Mouse (Mus musculus) CH12.LX (cell line): ENCODE results near the gene Plekhg6. TPM values are rescaled to one million over a fixed set of nuclear protein-coding genes. Genes with fewer than 3 reads are reported as not detected.

Experiments used
- DNase-seq: peaks from one replicate; pipeline ENCODE4 v3.0.0-alpha.2; 2013; ENCODE audit errors: extremely low read depth
- H3K27ac ChIP-seq: 2 replicates; pipeline ENCODE4 v1.5.1; 2012; ENCODE audit warnings: low read depth, mild to moderate bottlenecking, control low read depth, moderate library complexity; ENCODE audit not compliant: insufficient read depth
- H3K27me3 ChIP-seq: replicated peaks from 2 replicates; pipeline ENCODE3; 2012; ENCODE audit warnings: inconsistent platforms
- H3K36me3 ChIP-seq, 2 experiments: replicated peaks in 1 of 2; 2 replicates each; pipeline versions ENCODE3 to v1.6.1; 2012; ENCODE audit warnings: inconsistent platforms in 1 of 2, low read length in 1 of 2, mild to moderate bottlenecking in 1 of 2, mixed read lengths in 1 of 2, moderate library complexity in 1 of 2; ENCODE audit not compliant: control insufficient read depth in 1 of 2, insufficient read depth in 1 of 2
- H3K4me1 ChIP-seq, 2 experiments: 2 replicates each; pipeline ENCODE4 v1.6.1; 2012; ENCODE audit warnings: inconsistent platforms in 1 of 2, moderate library complexity in 1 of 2; ENCODE audit not compliant: insufficient read depth in 2 of 2, control insufficient read depth in 1 of 2
- H3K4me2 ChIP-seq: 2 replicates; pipeline ENCODE4 v1.6.1; 2012; ENCODE audit warnings: low read depth, mild to moderate bottlenecking, control low read depth; ENCODE audit not compliant: poor library complexity, insufficient read depth, severe bottlenecking
- H3K4me3 ChIP-seq, 3 experiments: fragments of 150-350 bp in 1 of 3; sonication (generic) in 1 of 3; replicated peaks in 1 of 3; 2 replicates each; pipeline versions ENCODE3 to v1.5.1; 2011 to 2012; ENCODE audit warnings: low read depth in 2 of 3, low read length in 2 of 3, mild to moderate bottlenecking in 2 of 3, moderate library complexity in 2 of 3, control low read depth in 1 of 3, improper control_type of control experiment in 1 of 3, inconsistent platforms in 1 of 3, mixed read lengths in 1 of 3; ENCODE audit not compliant: poor library complexity in 1 of 3
- H3K79me2 ChIP-seq: replicated peaks from 2 replicates; pipeline ENCODE4 v1.6.1; 2012; ENCODE audit warnings: mild to moderate bottlenecking, moderate library complexity; ENCODE audit not compliant: control insufficient read depth, poor library complexity, insufficient read depth, severe bottlenecking; ENCODE audit errors: extremely low read depth
- H3K9ac ChIP-seq: 2 replicates; pipeline ENCODE4 v1.6.1; 2012; ENCODE audit warnings: low read depth, mild to moderate bottlenecking, control low read depth, moderate library complexity; ENCODE audit not compliant: insufficient read depth
- H3K9me3 ChIP-seq: replicated peaks from 2 replicates; pipeline ENCODE3; 2012; ENCODE audit warnings: low read length, inconsistent platforms, mixed read lengths
- BHLHE40 ChIP-seq: IDR thresholded peaks from 2 replicates; pipeline ENCODE4 v1.6.1; 2011; ENCODE audit warnings: mild to moderate bottlenecking, low read depth, low read length, improper control_type of control experiment
- CHD1 ChIP-seq: IDR thresholded peaks from 2 replicates; pipeline ENCODE4 v1.6.1; 2012; ENCODE audit warnings: low read depth, low read length, improper control_type of control experiment, inconsistent platforms
- CTCF ChIP-seq, 2 experiments: IDR thresholded peaks in 1 of 2; conservative IDR thresholded peaks in 1 of 2; 2 replicates each; pipeline ENCODE4 v1.5.1; 2011 to 2012; ENCODE audit warnings: low read depth in 2 of 2, low read length in 2 of 2, improper control_type of control experiment in 1 of 2, inconsistent platforms in 1 of 2, mild to moderate bottlenecking in 1 of 2, moderate library complexity in 1 of 2
- E2F4 ChIP-seq: IDR thresholded peaks from 2 replicates; pipeline ENCODE4 v1.6.1; 2011; ENCODE audit warnings: low read depth, low read length, improper control_type of control experiment; ENCODE audit not compliant: insufficient replicate concordance
- EP300 ChIP-seq: IDR thresholded peaks from 2 replicates; pipeline ENCODE4 v1.6.1; 2011; ENCODE audit warnings: low read length, improper control_type of control experiment
- ETS1 ChIP-seq: conservative IDR thresholded peaks from 2 replicates; pipeline ENCODE4 v1.6.1; 2012; ENCODE audit warnings: low read depth, mild to moderate bottlenecking, inconsistent platforms, low read length, improper control_type of control experiment, moderate library complexity
- JUND ChIP-seq: conservative IDR thresholded peaks from 2 replicates; pipeline ENCODE4 v1.6.1; 2011; ENCODE audit warnings: low read depth, low read length, improper control_type of control experiment
- MAZ ChIP-seq: IDR thresholded peaks from 2 replicates; pipeline ENCODE4 v1.6.1; 2012; ENCODE audit warnings: low read depth, mild to moderate bottlenecking, inconsistent platforms, low read length, improper control_type of control experiment, moderate library complexity
- MEF2A ChIP-seq: IDR thresholded peaks from 2 replicates; pipeline ENCODE4 v1.6.1; 2014; ENCODE audit warnings: low read depth, mild to moderate bottlenecking, inconsistent platforms, low read length, improper control_type of control experiment, borderline replicate concordance
- MXI1 ChIP-seq: IDR thresholded peaks from 2 replicates; pipeline ENCODE4 v1.6.1; 2011; ENCODE audit warnings: mild to moderate bottlenecking, low read depth, low read length, improper control_type of control experiment
- NELFE ChIP-seq: IDR thresholded peaks from 2 replicates; pipeline ENCODE4 v1.6.1; 2011; ENCODE audit warnings: low read depth, low read length, improper control_type of control experiment
- PAX5 ChIP-seq: IDR thresholded peaks from 2 replicates; pipeline ENCODE4 v1.6.1; 2012; ENCODE audit warnings: low read length, inconsistent platforms, mixed read lengths
- POLR2A ChIP-seq: IDR thresholded peaks from 2 replicates; pipeline ENCODE4 v1.6.1; 2011; ENCODE audit warnings: low read depth, mild to moderate bottlenecking, improper control_type of control experiment, low read length
- TBP ChIP-seq: conservative IDR thresholded peaks from 2 replicates; pipeline ENCODE4 v1.6.1; 2011; ENCODE audit warnings: low read depth, low read length, improper control_type of control experiment
- TCF12 ChIP-seq: IDR thresholded peaks from 2 replicates; pipeline ENCODE4 v1.6.1; 2014; ENCODE audit warnings: low read depth, mild to moderate bottlenecking, inconsistent platforms, low read length, improper control_type of control experiment
- UBTF ChIP-seq: IDR thresholded peaks from 2 replicates; pipeline ENCODE4 v1.6.1; 2012; ENCODE audit warnings: low read depth, mild to moderate bottlenecking, inconsistent platforms, low read length, improper control_type of control experiment, moderate library complexity
- USF2 ChIP-seq: conservative IDR thresholded peaks from 2 replicates; pipeline ENCODE4 v1.6.1; 2011; ENCODE audit warnings: low read depth, low read length, improper control_type of control experiment
- ZMIZ1 ChIP-seq: IDR thresholded peaks from 2 replicates; pipeline ENCODE4 v1.6.1; 2012; ENCODE audit warnings: low read depth, mild to moderate bottlenecking, inconsistent platforms, low read length, improper control_type of control experiment
- ZNF384 ChIP-seq: IDR thresholded peaks from 2 replicates; pipeline ENCODE4 v1.6.1; 2012; ENCODE audit warnings: low read depth, low read length, improper control_type of control experiment, inconsistent platforms
- dilution Hi-C: fragments of 300-500 bp; cut with MboI; formaldehyde crosslinking; loops from 2 replicates; pipeline ENCODE4 v1.14.3; 2020; ENCODE audit warnings: low sequenced_read_pairs; ENCODE audit not compliant: extremely low pct_unique_long_range_greater_than_20kb, extremely low pct_ligation_motif_present
- in situ Hi-C: fragments of 300-500 bp; cut with MboI; formaldehyde crosslinking; loops from 3 replicates; pipeline ENCODE4 v1.14.3; 2019; ENCODE audit warnings: low sequenced_read_pairs, low pct_ligation_motif_present, low pct_unique_long_range_greater_than_20kb, mixed read lengths
- polyA plus RNA-seq: library from polyadenylated mRNA; unstranded; fragments of >175 nt; gene quantifications from 2 replicates; pipeline ENCODE4 v1.2.1, GENCODE M21; 2012; ENCODE audit warnings: low read depth; ENCODE audit not compliant: insufficient read length
- total RNA-seq, 2 experiments: library from RNA; depleted of rRNA; stranded (reverse); fragments of 300-350 nt in 1 of 2; fragments of >200 nt in 1 of 2; gene quantifications; 2 replicates each; pipeline ENCODE4 v1.2.3; 2012 to 2014

The Plekhg6 gene
- total and polyA plus RNA-seq, 3 experiments, result not detected

- H3K27me3 ChIP-seq, result peaks cover 93% of the 10 kb centered on the region
- TF ChIP-seq EP300 (no peak), PAX5 (no peak)
- H3K9me3 ChIP-seq, result no peaks in the 10 kb centered on the region
- H3K4me2 ChIP-seq, result no peak overlapping the region
- H3K79me2 ChIP-seq, result no peaks in the 10 kb centered on the region
- H3K4me1 ChIP-seq, result no peaks in the 10 kb centered on the region
- dilution Hi-C loops (no loop called here), in situ Hi-C loops (no loop called here)
- no peaks in the 10 kb centered on the region for H3K36me3 ChIP-seq
- H3K27ac ChIP-seq, result no peak overlapping the region
- DNase-seq, result no peak
- no peak overlapping the region for H3K9ac ChIP-seq
- no peak overlapping the region for H3K4me3 ChIP-seq
These were observed 38.4 kb downstream of the Plekhg6 start for GRCm38 (mm10) chr6:125342198-125342597.

GRCm38 (mm10) chr6:125340244-125340643, 40.3 kb downstream of the Plekhg6 start:
- Histone ChIP-seq H3K79me2 (no peaks in the 10 kb centered on the region), H3K27ac (no peak overlapping the region), H3K4me1 (no peaks in the 10 kb centered on the region), H3K9ac (no peak overlapping the region), H3K27me3 (peaks cover 92% of the 10 kb centered on the region), H3K4me3 (no peak overlapping the region), H3K36me3 (no peaks in the 10 kb centered on the region), H3K4me2 (no peak overlapping the region), H3K9me3 (no peaks in the 10 kb centered on the region)
- TF ChIP-seq CHD1, result no peak
- TF ChIP-seq EP300, result no peak
- TF ChIP-seq MXI1, result no peak
- TF ChIP-seq E2F4, result no peak
- no peak for TF ChIP-seq USF2
- TF ChIP-seq BHLHE40, result no peak
- TF ChIP-seq TBP, result no peak
- TF ChIP-seq ETS1, result no peak
- no peak for TF ChIP-seq JUND
- no peak for TF ChIP-seq UBTF
- in situ Hi-C loops, result no loop called here
- no peak for DNase-seq
- dilution Hi-C loops, result no loop called here

- in situ Hi-C loops, result no loop called here
- Histone ChIP-seq H3K27ac (no peak overlapping the region), H3K79me2 (no peaks in the 10 kb centered on the region), H3K27me3 (peaks cover 89% of the 10 kb centered on the region), H3K36me3 (no peaks in the 10 kb centered on the region), H3K4me1 (no peaks in the 10 kb centered on the region), H3K9ac (no peak overlapping the region), H3K4me3 (no peak overlapping the region), H3K9me3 (no peaks in the 10 kb centered on the region), H3K4me2 (no peak overlapping the region)
- no peak for DNase-seq
- dilution Hi-C loops, result no loop called here
- TF ChIP-seq POLR2A (no peak), ZMIZ1 (no peak), CTCF (conservative IDR thresholded peaks at IDR 0.05 in 1 of 2, IDR thresholded peaks at IDR 0.05 in 1 of 2; ENCODE audit: low read depth in 2 of 2, low read length in 2 of 2) (no peak), NELFE (no peak), MXI1 (no peak), USF2 (no peak), TCF12 (no peak), MEF2A (no peak), MAZ (no peak), CHD1 (no peak), JUND (no peak), ZNF384 (no peak)
These were observed 41.6 kb downstream of the Plekhg6 start for GRCm38 (mm10) chr6:125338791-125339660.
